Mouse (Mus musculus): ENCODE data around the gene Pnliprp1.

GRCm38 (mm10) chr19:58750822-58751221, 22.1 kb downstream of the Pnliprp1 start:
- TF ChIP-seq CTCF (conservative IDR thresholded peaks at IDR 0.05; ENCODE audit: low read length): no peak
- TF ChIP-seq POU5F1 (IDR thresholded peaks at IDR 0.05; ENCODE audit: borderline replicate concordance, low read length): no peak
- no peak for TF ChIP-seq NANOG (IDR thresholded peaks at IDR 0.05; ENCODE audit: borderline replicate concordance, low read length)

Measured in E14TG2a.4 (cell line).